Mouse (Mus musculus): ENCODE measurements around the gene Hist1h2af. TPM values are rescaled to one million over a fixed set of nuclear protein-coding genes. Genes with fewer than 3 reads are reported as not detected.
A peak's percentile ranks its signal among the peaks of the same experiment; 100 is the strongest.
"Not testable (repeated sequence)": the region's sequence is repeated elsewhere in the genome, so short reads cannot be mapped to it uniquely, and the experiment has no call there.

Hist1h2af gene
- polyA plus RNA-seq, 1 experiment from 2014 or later: 3.3 TPM

DNA sequence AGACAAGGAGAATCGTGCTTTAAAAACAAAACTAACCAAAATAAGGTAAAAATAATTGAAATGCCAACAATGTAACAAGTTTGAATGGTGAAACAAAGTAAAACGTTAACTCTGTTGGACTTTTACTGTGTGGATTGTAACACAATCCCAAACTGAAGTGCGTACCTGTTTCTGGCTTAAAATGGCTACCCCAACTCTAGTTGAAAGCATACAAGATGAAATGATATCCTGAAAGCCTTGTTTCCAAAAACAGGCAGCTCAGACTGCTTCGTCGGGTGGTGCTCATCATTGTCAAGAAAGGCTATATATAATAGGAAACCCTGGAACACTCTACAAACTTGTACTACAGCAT, 27.8 kb downstream of the Hist1h2af start:
- not testable (repeated sequence) for H3K4me1 ChIP-seq (replicated peaks; ENCODE audit: control insufficient read depth, insufficient read depth, low read length); DNase-seq (ENCODE audit: low spot score); H3K9me3 ChIP-seq (ENCODE audit: control insufficient read depth, low read length); ATAC-seq (ENCODE audit: low FRiP score); H3K36me3 ChIP-seq (replicated peaks; ENCODE audit: control insufficient read depth, insufficient read depth); H3K27me3 ChIP-seq (ENCODE audit: control insufficient read depth, insufficient read depth, low read length)
- Histone ChIP-seq H3K4me3 (replicated peaks; ENCODE audit: low read length) (peak overlapping the region; percentile 34), H3K9ac (peak overlapping the region; percentile 62; the same call in 1 of the 2 replicates), H3K4me2 (replicated peaks) (peak overlapping the region; percentile 67), H3K27ac (peak overlapping the region; percentile 96)
- 0% methylated on average over 2 of the region's 5 CpGs for WGBS

DNA sequence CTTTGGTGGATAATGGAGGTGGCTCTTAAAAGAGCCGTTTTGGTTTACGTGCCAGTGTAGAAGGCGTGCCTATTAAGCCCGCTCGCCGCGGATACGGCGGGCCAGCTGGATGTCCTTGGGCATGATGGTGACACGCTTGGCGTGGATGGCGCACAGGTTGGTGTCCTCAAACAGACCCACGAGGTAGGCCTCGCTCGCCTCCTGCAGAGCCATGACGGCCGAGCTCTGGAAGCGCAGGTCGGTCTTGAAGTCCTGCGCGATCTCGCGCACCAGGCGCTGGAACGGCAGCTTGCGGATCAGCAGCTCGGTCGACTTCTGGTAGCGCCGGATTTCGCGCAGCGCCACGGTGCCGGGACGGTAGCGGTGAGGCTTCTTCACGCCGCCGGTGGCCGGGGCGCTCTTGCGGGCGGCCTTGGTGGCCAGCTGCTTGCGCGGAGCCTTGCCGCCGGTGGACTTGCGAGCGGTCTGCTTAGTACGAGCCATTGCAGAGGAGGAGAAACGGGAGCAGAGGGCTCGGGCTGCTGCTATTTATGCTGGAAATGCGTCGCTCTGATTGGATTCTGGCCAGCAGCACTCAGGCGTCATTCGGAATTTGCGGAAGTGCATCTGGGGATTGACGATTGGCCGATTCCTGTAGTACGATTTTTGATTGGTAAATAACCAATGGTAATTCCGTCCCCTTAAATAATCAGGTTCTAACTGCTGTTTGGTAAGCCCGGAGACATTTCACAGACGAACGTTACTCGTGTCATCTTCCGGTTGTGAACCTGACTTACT, 28.4 kb downstream of the Hist1h2af start, which contains the start of gene Hist1h3e:
TSS of gene Hist1h3e (minus strand) at position 487 of the 777 bp plus-strand sequence.
- peak within 1 kb of the TSS; percentile 34 for H3K4me3 ChIP-seq (replicated peaks; ENCODE audit: low read length)
- WGBS: under 1% methylated on average over 46 of the region's 67 CpGs
- peak within 1 kb of the TSS; percentile 62 for H3K9ac ChIP-seq
- ATAC-seq (ENCODE audit: low FRiP score) (peak; percentile 96), DNase-seq (ENCODE audit: low spot score) (peak; percentile 98)
- not testable (repeated sequence) for H3K9me3 ChIP-seq (ENCODE audit: control insufficient read depth, low read length); H3K27me3 ChIP-seq (ENCODE audit: control insufficient read depth, insufficient read depth, low read length); H3K36me3 ChIP-seq (replicated peaks; ENCODE audit: control insufficient read depth, insufficient read depth); H3K4me1 ChIP-seq (replicated peaks; ENCODE audit: control insufficient read depth, insufficient read depth, low read length)
- H3K27ac ChIP-seq: peak within 1 kb of the TSS; percentile 96
- H3K4me2 ChIP-seq (replicated peaks): peak within 1 kb of the TSS; percentile 67

DNA sequence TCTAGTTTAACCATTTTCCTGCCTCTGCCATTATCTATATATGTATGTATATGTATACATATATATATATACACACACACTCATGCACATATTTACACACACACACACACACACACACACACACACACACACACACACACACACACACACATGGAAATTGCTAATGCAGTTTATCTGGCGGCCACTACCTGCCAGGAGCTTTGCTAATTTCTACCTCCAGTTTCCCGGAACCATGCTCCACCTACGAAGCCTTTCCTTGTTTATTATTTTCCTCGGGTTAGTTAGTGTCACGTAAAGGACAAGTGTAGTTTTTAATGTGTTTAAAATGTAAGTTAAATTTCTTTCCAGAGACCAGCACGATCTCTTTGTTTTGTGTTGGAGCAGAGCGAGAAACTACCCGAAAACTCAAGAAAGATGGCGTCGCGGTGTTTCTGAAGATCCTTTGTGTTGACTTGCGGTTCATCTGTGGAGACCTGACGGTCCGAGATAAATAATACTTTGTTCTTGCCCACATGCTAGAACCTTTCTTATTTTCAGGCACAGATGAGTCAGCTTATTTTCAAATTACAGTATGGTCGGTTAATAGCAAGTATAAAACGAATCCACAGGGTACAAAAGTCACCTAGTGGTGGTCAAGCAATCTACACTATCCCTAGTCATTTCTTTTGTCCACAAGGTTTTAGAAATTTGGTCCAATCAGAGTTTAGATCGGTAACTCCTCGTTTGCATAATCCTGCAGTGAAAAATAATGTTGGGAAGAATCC, 29.2 kb downstream of the Hist1h2af start:
- H3K36me3 ChIP-seq (replicated peaks; ENCODE audit: control insufficient read depth, insufficient read depth): no peaks in the 10 kb centered on the region
- no peaks in the 10 kb centered on the region for H3K4me1 ChIP-seq (replicated peaks; ENCODE audit: control insufficient read depth, insufficient read depth, low read length)
- peak overlapping the region; percentile 96 for H3K27ac ChIP-seq
- DNase-seq (ENCODE audit: low spot score) (peak; percentile 83), ATAC-seq (ENCODE audit: low FRiP score) (peak; percentile 63)
- 3% methylated on average over 18 of the region's 18 CpGs for WGBS
- no peaks in the 10 kb centered on the region for H3K9me3 ChIP-seq (ENCODE audit: control insufficient read depth, low read length)
- peak overlapping the region; percentile 34 for H3K4me3 ChIP-seq (replicated peaks; ENCODE audit: low read length)
- H3K9ac ChIP-seq: peak overlapping the region; percentile 62
- H3K4me2 ChIP-seq (replicated peaks): peak overlapping the region; percentile 67
- no peaks in the 10 kb centered on the region for H3K27me3 ChIP-seq (ENCODE audit: control insufficient read depth, insufficient read depth, low read length)

DNA sequence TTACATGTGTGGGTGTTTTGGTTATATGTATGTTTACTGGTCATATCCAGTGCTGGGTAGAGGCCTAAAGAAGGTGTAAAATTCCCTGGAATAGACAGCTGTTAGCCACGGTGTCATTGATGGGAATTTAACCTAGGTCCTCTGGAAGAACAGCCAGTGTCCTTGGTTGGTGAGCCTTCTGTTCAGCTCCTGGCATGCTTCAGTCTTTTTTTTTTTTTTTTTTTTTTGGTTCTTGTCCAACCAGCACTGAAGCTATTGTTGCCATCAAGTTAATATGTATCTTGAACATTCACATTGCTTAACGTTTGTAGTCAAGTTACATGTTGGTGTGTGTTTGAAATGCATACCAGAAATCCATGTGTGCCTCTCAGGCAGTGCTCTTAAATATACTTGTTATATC, 30.8 kb downstream of the Hist1h2af start:
- no peaks in the 10 kb centered on the region for H3K36me3 ChIP-seq (replicated peaks; ENCODE audit: control insufficient read depth, insufficient read depth)
- 86% methylated on average over 2 of the region's 2 CpGs for WGBS
- H3K27me3 ChIP-seq (ENCODE audit: control insufficient read depth, insufficient read depth, low read length): no peaks in the 10 kb centered on the region
- H3K4me3 ChIP-seq (replicated peaks; ENCODE audit: low read length): no peak overlapping the region
- DNase-seq (ENCODE audit: low spot score) (no peak), ATAC-seq (ENCODE audit: low FRiP score) (no peak)
- no peak overlapping the region for H3K9ac ChIP-seq
- no peaks in the 10 kb centered on the region for H3K4me1 ChIP-seq (replicated peaks; ENCODE audit: control insufficient read depth, insufficient read depth, low read length)
- H3K9me3 ChIP-seq (ENCODE audit: control insufficient read depth, low read length): no peaks in the 10 kb centered on the region
- H3K4me2 ChIP-seq (replicated peaks): no peak overlapping the region
- peak overlapping the region; percentile 96; the same call in 1 of the 2 replicates for H3K27ac ChIP-seq

DNA sequence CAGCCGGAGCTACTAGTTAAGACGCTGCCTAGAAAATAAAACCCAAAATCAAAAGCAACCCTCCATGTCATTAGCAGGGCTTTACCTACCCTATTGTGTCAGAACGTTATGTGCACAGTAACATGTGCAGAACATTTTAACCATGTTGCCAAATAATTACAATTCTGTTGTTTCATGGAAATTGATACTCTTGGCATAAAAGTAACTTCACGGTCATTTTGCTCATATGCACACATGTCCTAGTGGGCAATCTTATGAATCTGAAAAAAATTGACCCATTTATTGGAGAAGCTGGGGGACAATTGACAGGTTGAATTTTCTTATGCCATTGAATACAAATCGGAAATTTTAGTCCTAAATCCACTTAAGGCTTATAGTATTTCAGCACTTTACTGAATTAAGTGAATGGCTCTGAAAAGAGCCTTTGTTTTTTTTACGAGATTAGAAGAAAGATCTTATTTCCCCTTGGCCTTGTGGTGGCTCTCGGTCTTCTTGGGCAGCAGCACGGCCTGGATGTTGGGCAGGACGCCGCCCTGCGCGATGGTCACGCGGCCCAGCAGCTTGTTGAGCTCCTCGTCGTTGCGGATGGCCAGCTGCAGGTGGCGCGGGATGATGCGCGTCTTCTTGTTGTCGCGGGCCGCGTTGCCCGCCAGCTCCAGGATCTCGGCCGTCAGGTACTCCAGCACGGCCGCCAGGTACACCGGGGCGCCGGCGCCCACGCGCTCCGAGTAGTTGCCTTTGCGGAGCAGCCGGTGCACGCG, 36.7 kb downstream of the Hist1h2af start:
- H3K9ac ChIP-seq: peak overlapping the region; percentile 56
- not testable (repeated sequence) for H3K9me3 ChIP-seq (ENCODE audit: control insufficient read depth, low read length); H3K36me3 ChIP-seq (replicated peaks; ENCODE audit: control insufficient read depth, insufficient read depth); H3K27me3 ChIP-seq (ENCODE audit: control insufficient read depth, insufficient read depth, low read length); DNase-seq (ENCODE audit: low spot score); ATAC-seq (ENCODE audit: low FRiP score)
- peak overlapping the region; percentile 85 for H3K27ac ChIP-seq
- H3K4me1 ChIP-seq (replicated peaks; ENCODE audit: control insufficient read depth, insufficient read depth, low read length): peaks cover 25% of the 10 kb centered on the region
- WGBS: 2% methylated on average over 22 of the region's 41 CpGs
- peak overlapping the region; percentile 32 for H3K4me3 ChIP-seq (replicated peaks; ENCODE audit: low read length)
- H3K4me2 ChIP-seq (replicated peaks): peak overlapping the region; percentile 67

DNA sequence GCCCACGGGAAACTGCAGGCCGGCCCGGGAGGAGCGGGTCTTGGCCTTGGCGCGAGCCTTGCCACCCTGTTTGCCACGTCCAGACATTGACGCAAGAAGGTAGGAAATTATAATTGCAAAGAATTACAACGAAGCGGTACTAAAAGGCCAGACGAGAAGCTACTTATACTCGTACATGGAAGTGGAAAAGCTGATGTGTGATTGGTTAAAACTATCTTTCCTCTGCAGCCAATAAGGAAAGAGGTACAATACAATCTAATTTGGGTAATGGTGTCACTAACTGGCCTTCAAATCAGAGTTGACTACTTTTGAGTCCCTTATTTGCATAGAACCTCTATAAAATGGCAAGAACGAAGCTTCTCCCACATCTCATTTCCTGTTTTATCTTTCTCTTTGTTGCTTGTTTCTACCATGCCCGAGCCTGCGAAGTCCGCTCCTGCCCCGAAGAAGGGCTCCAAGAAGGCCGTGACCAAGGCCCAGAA, 37.4 kb downstream of the Hist1h2af start, which contains the start of the genes Hist1h2ae and Hist1h2bg:
TSS of gene Hist1h2ae (minus strand) at position 199 of the 482 bp plus-strand sequence.
TSS of gene Hist1h2bg (plus strand) at position 375 of the 482 bp plus-strand sequence.
- peak within 1 kb of the TSS; percentile 32 for H3K4me3 ChIP-seq (replicated peaks; ENCODE audit: low read length)
- under 1% methylated on average over 18 of the region's 18 CpGs for WGBS
- H3K9me3 ChIP-seq (ENCODE audit: control insufficient read depth, low read length): no peaks in the 10 kb centered on the region
- H3K27ac ChIP-seq: peak within 1 kb of the TSS; percentile 85
- H3K9ac ChIP-seq: peak within 1 kb of the TSS; percentile 63
- no peaks in the 10 kb centered on the region for H3K36me3 ChIP-seq (replicated peaks; ENCODE audit: control insufficient read depth, insufficient read depth)
- ATAC-seq (ENCODE audit: low FRiP score): peak; percentile 93
- peak within 1 kb of the TSS; percentile 67 for H3K4me2 ChIP-seq (replicated peaks)
- no peaks in the 10 kb centered on the region for H3K27me3 ChIP-seq (ENCODE audit: control insufficient read depth, insufficient read depth, low read length)
- peak; percentile 90 for DNase-seq (ENCODE audit: low spot score)
- H3K4me1 ChIP-seq (replicated peaks; ENCODE audit: control insufficient read depth, insufficient read depth, low read length): peaks cover 27% of the 10 kb centered on the region

DNA sequence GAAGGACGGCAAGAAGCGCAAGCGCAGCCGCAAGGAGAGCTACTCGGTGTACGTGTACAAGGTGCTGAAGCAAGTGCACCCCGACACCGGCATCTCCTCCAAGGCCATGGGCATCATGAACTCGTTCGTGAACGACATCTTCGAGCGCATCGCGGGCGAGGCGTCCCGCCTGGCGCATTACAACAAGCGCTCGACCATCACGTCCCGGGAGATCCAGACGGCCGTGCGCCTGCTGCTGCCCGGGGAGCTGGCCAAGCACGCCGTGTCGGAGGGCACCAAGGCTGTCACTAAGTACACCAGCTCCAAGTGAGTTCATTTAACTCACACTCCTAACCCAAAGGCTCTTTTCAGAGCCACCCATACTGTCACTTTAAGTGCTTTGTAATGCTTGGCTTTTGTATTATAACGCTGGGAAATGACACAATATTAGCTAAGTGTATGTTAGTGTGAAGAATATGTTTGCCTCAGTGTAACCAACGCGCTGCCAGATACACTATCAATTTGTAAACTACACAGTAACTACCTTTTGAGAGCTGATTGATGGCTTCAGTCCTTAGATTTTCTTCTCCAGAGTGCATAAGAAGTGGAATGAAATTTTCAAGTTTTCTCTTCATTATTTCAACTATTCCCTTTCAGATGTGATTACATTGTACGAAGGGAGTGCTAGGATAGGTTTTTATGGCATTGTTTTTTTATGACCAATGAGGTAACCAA, 38.0 kb downstream of the Hist1h2af start:
- Histone ChIP-seq H3K4me2 (replicated peaks) (peak overlapping the region; percentile 67), H3K27ac (peak overlapping the region; percentile 85), H3K9ac (peak overlapping the region; percentile 63), H3K4me1 (replicated peaks; ENCODE audit: control insufficient read depth, insufficient read depth, low read length) (peaks cover 33% of the 10 kb centered on the region), H3K4me3 (replicated peaks; ENCODE audit: low read length) (peak overlapping the region; percentile 32)
- peak; percentile 51 for DNase-seq (ENCODE audit: low spot score)
- H3K9me3 ChIP-seq (ENCODE audit: control insufficient read depth, low read length); H3K36me3 ChIP-seq (replicated peaks; ENCODE audit: control insufficient read depth, insufficient read depth); ATAC-seq (ENCODE audit: low FRiP score); H3K27me3 ChIP-seq (ENCODE audit: control insufficient read depth, insufficient read depth, low read length): not testable (repeated sequence)
- 1% methylated on average over 11 of the region's 34 CpGs for WGBS

DNA sequence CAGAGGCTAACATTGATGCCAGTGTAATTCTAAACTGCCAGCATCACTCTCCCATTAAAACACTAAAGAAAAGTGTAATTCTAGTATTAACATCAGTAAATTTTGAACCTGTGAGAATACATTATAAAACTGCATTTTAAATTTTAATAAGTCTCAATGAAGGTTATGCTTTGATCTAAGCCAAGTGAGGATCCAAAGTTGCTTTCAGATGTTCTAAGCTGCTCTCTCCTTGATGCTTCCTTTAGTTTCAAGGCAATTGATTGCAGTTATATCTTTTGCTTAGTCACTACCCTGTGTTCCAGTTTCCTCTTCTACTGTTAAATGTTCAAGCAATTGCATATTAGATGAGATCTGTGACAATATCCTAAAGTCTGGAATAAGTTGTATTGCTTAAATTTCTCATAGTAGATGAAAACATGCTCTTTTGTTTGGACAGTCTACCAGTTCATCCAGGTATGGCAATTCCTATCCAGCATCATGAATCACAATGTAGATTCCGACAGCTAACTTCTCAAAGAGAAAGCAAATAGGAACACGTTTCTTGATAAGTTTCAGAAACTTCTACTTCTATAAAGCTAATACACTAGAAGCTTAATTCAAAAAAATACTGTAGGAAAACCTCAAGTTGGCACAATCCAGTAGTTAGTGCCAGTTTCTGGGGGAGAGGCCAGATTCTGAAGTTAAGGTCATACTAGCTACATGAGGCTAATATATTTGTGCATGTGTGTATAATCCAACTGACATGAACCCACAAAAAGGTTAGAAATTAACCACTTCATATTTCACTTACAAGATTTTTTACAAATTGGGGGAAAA, 38.7 kb downstream of the Hist1h2af start:
- Histone ChIP-seq H3K36me3 (replicated peaks; ENCODE audit: control insufficient read depth, insufficient read depth) (no peaks in the 10 kb centered on the region), H3K27me3 (ENCODE audit: control insufficient read depth, insufficient read depth, low read length) (no peaks in the 10 kb centered on the region), H3K4me1 (replicated peaks; ENCODE audit: control insufficient read depth, insufficient read depth, low read length) (peaks cover 36% of the 10 kb centered on the region), H3K4me3 (replicated peaks; ENCODE audit: low read length) (peak overlapping the region; percentile 35), H3K4me2 (replicated peaks) (peak overlapping the region; percentile 67), H3K27ac (peak overlapping the region; percentile 85), H3K9me3 (ENCODE audit: control insufficient read depth, low read length) (no peaks in the 10 kb centered on the region), H3K9ac (peak overlapping the region; percentile 63)
- no peak for DNase-seq (ENCODE audit: low spot score)
- no peak for ATAC-seq (ENCODE audit: low FRiP score)
- WGBS: 45% methylated on average over 2 of the region's 2 CpGs

All from hindbrain, embryonic 14.5 days (tissue).